Mouse (Mus musculus): ENCODE measurements around the gene Spata20.

Spata20 gene

DNA sequence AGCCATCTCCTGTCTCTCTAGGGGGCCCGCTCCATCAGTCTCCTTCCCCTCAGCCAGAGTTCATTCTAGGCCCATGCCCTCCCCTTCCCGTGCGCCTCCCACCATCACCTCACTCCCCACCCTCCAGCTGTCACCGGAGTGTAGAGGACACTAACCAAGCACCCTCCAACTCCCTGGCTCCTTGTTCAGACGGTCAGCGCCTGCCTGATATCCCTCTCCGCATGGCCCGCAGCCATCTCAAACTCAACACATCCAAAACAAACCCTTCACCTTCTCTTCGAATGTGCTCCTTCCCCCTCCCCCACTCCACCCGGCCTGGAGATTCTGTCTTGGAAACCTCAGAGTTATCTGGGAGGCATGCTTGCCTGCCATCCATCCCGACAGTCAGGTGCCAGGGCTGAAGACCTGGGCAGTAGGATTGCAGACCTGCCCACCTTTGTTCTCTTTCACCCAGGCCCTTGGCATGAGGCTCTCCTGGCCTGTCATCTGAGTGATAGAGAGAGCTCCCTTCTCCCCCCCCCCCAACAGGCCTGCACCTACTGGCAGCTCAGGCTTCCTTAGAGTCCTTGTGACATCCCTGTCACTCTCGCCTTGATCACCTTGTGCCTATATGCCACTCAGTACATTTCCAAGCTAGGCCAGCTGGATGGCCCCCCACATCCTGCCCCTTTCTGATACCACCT is 34.7 kb downstream of the Spata20 start:
- DNase-seq (ENCODE audit: low read depth, low spot score): no peak

DNA sequence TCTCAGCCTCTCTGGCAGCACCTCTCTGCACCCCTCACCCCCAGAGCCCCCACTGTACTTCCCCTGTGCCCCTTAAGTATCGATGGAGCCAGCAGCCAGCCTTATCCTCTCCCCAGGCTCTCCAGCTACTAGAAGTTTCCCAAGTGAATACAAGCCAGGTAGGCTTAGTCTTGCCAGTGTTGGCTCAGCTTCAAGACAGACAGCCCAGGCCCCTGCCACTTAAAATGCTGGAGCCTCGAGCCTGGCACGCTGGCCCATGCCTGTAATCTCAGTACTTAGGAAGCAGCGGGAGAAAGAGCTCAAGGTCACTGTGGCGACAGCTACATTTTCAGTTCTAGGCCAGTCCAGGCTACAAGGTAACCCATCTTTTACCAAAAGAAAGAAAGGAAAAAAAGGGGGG is 36.1 kb downstream of the Spata20 start:
- no peak for DNase-seq (ENCODE audit: low read depth, low spot score)

DNA sequence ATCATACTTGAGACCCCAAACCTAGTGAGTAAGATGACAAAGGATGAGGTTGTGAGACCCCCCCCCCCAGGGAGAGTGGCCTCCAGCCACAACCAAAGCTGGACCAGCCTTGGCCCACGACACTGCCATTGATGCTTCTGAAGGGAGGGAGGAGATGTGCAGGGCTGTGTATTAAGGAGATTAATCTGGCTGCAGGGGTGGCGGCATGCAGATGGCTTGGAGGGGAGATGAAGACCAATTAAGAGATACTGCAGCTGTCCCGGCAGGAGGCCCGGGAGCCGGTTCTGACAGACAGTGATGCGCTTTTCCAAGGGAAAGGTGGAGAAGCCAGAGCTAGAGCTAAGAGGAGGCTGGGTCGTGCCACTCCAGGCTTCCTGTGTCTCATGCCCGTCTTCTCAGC is 36.7 kb downstream of the Spata20 start:
- no peak for DNase-seq (ENCODE audit: low read depth, low spot score)

DNA sequence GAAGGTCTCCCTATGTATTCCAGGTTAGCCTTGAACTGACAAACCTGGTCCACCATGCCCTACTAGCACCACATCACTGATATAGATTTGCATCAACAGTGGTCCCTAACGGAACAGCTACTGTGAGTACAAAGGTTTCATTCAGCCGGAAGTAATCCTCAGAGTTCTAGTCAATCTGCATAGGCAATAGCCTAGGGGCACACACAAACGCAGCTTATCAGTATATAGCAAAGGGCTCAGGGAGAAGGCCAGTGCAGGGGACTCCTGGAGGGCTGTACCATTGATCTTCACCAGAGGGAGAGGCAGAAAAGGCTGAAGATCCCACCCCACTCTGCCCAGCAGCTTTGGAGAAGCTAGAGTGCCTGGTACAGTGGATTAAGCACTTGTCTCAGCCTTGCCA is 39.0 kb downstream of the Spata20 start:
- DNase-seq (ENCODE audit: low read depth, low spot score): peak; percentile 44

DNA sequence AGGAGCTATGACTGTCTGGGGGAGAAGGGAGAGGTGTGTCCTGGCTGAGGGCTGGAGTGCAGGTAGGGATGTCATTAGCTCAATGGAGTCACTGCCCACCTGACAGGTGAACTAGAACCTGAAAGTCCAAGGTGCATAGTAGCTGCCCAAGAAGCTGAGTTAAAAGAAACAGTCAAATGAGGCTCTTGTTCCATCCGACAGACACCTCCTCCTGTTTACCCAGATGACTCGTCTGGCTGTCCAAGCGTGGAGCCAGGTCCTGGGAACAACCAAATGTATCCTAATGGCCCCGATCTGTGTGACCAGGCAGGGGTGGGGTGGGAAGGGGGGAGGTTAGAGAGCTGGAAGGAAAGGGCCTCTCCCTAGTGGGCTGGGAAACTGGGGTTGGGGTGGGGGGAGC is 40.7 kb downstream of the Spata20 start:
- DNase-seq (ENCODE audit: low read depth, low spot score): no peak

DNA sequence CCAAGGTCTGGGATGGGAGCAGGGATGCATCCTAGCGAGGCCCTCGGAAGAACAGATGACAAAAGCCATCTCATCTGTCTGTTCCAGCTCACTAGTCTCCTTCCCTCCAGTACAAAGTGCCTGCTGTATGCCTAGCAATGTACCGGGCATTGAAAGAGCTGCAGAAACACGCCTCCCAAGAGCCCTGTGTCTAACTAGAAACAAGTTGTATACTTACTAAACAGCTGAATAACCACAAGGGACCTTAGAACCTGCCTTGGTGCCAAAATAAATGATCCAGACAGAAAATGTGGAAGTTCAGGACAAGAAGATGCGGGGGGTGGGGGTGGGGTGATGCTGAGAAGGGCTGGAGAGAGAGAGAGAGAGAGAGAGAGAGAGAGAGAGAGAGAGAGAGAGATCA is 41.1 kb downstream of the Spata20 start:
- no peak for DNase-seq (ENCODE audit: low read depth, low spot score)

DNA sequence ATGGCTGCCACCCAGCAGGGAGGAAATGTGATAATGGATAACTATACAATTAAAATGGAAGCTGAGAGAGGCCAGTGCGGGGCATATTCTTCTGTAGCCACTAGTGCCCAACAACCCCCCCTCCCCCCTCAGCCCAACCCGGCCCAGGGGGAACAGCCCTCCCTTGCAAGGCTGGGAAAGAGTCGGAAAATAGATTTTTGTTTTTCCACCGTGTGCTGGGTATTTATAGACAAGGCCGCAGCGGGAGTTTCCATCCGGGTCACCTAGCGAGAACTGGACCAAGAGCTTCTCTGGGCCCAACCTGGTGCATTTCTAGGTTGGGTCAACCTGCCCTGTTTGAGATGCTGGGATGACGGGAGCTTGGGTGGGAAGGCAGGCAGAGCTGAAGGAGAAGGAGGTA is 44.2 kb downstream of the Spata20 start:
- no peak for DNase-seq (ENCODE audit: low read depth, low spot score)

DNA sequence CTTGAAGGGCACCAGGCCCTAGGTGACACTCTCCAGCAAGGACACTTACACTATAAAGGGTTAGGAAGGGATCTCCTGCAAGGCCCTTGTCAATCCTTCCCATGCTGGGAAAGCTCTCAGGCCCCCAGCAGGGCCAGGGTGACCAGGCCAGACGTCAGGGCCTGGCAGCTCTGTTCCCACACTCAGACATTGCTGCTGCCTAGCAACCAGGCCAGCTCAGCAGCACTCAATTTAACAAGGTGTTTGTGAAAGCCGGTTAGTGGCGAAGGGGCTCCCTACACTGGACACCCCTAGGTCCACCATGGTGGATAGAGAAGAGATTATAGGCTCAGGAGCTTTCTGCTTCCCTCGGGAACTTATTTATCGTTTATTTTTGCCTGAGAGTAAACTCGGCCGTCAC is 44.9 kb downstream of the Spata20 start:
- DNase-seq (ENCODE audit: low read depth, low spot score): no peak

DNA sequence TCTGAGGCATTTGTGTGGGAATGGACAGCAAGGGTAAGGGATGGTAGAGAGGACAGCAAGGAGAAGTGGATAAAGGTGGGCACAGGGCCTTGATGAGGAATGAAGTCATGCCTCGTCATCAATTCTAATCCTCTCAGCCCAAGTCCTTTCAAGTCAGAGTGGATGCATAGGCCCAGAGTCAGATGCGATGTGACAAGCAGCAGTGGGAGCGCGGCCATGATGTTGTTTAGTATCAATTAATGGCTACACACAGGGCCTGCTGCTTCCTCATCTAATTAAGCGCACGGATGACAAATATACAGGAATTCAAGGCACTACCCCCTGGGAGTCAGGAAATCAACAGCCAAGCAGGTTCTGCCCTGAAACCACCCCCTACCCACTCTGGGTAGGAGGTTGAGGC is 45.6 kb downstream of the Spata20 start:
- DNase-seq (ENCODE audit: low read depth, low spot score): no peak

DNA sequence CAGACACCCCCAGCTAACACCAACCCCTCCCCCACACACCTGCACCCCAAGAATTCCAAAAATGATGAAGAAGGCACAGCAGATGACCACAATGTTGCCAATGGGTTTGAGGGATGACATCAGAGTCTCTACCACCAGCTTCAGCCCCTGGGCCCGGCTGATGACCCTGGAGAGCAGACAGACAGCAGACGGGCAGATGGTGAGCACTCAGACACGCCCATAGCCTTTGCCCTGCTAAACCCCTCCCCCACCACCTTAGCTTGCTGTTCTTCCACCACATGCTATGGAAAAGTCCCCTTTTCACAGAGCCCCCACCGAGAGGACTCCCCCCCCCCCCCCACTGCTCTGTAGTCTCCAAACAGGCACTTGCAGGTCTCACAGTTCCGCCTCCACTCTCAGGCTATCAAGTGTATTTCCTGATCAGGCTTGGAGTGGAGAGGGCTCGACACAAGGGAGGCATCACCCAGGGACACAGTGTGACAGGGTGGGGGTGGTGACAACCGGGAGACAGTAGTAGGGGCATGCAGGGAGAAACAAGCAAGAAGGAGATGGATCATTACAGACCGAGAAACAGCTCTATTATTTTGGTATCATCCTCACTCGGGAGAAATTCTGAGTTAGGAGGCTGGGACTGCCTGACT is 56.8 kb downstream of the Spata20 start:
- peak; percentile 49 for DNase-seq (ENCODE audit: low read depth, low spot score)

Measured in mesoderm, embryonic 11.5 days (tissue).